Mouse (Mus musculus) intestine, postnatal 0 days (tissue): Measurements from ENCODE around the gene Adgrf2. TPM values are rescaled to one million over a fixed set of nuclear protein-coding genes. Genes with fewer than 3 reads are reported as not detected.

Source experiments
- ATAC-seq: fragments of 200-750 bp; cut with Nextera tagmentation; 2 replicates; pipeline ENCODE4 v1.8.0; 2017; ENCODE audit warnings: mild to moderate bottlenecking, moderate TSS enrichment, moderate library complexity
- H3K27ac ChIP-seq: fragments of 300-500 bp; sonication (generic); 2 replicates; pipeline ENCODE4 v1.5.1; 2014; ENCODE audit warnings: mild to moderate bottlenecking, low read depth, low read length, moderate library complexity
- H3K27me3 ChIP-seq: fragments of 300-500 bp; sonication (generic); replicated peaks from 2 replicates; pipeline ENCODE4 v1.6.1; 2014; ENCODE audit warnings: low read length, mixed read lengths; ENCODE audit not compliant: control insufficient read depth, insufficient read depth
- H3K36me3 ChIP-seq: fragments of 300-500 bp; sonication (generic); 2 replicates; pipeline ENCODE4 v1.6.1; 2014; ENCODE audit warnings: mild to moderate bottlenecking, moderate library complexity; ENCODE audit not compliant: control insufficient read depth, insufficient read depth
- H3K4me1 ChIP-seq: fragments of 300-500 bp; sonication (generic); replicated peaks from 2 replicates; pipeline ENCODE4 v1.6.1; 2014; ENCODE audit warnings: antibody characterized with exemption, low read length, mixed read lengths; ENCODE audit not compliant: control insufficient read depth, insufficient read depth
- H3K4me2 ChIP-seq: fragments of 300-500 bp; sonication (generic); replicated peaks from 2 replicates; pipeline ENCODE4 v1.6.1; 2014; ENCODE audit warnings: low read depth, mild to moderate bottlenecking, moderate library complexity
- H3K4me3 ChIP-seq: fragments of 300-500 bp; sonication (generic); 2 replicates; pipeline ENCODE4 v1.5.1; 2014; ENCODE audit warnings: low read depth, low read length
- H3K9ac ChIP-seq: fragments of 300-500 bp; sonication (generic); 2 replicates; pipeline ENCODE4 v1.6.1; 2014; ENCODE audit warnings: mild to moderate bottlenecking, low read depth, low read length
- H3K9me3 ChIP-seq: fragments of 300-500 bp; sonication (generic); 2 replicates; pipeline ENCODE4 v1.6.1; 2016; ENCODE audit warnings: mixed run types; ENCODE audit not compliant: control insufficient read depth
- CTCF ChIP-seq: sonication (generic); IDR thresholded peaks from 2 replicates; pipeline ENCODE4 v1.5.1; 2016; ENCODE audit warnings: low read depth, mild to moderate bottlenecking, control low read depth, antibody characterized with exemption, moderate library complexity
- WGBS: fragments of 180-500 bp; shearing (Covaris S2); extraction: QIAGEN DNeasy Blood & Tissue Kit; methylation state at CpG from one replicate; pipeline ENCODE4 v1.1.7; 2014; 5-methylcytosine and 5-hydroxymethylcytosine counted together
- polyA plus RNA-seq: library from polyadenylated mRNA; unstranded; fragments of >200 nt; fragmentation: Nextera tagmentation; extraction: Ambion mirVana; gene quantifications from 2 replicates; pipeline ENCODE4 v1.2.1, GENCODE M21; 2015

Adgrf2 gene
- polyA plus RNA-seq, 1 experiment from 2014 or later: not detected

GRCm38 (mm10) chr17:42710717-42711116 is 31.3 kb downstream of the Adgrf2 start:
- no peak for TF ChIP-seq CTCF
- Histone ChIP-seq H3K4me1 (no peaks in the 10 kb centered on the region), H3K27ac (no peak overlapping the region), H3K9me3 (no peaks in the 10 kb centered on the region), H3K4me3 (no peak overlapping the region), H3K9ac (no peak overlapping the region), H3K4me2 (no peak overlapping the region), H3K27me3 (no peaks in the 10 kb centered on the region), H3K36me3 (no peaks in the 10 kb centered on the region)
- 84% methylated on average over 7 of the region's 7 CpGs for WGBS
- ATAC-seq: no peak

GRCm38 (mm10) chr17:42705611-42706010 is 36.4 kb downstream of the Adgrf2 start:
- no peak for ATAC-seq
- H3K27me3 ChIP-seq: no peaks in the 10 kb centered on the region

GRCm38 (mm10) chr17:42702198-42702597 is 39.8 kb downstream of the Adgrf2 start:
- no peaks in the 10 kb centered on the region for H3K27me3 ChIP-seq
- no peak overlapping the region for H3K9ac ChIP-seq
- H3K36me3 ChIP-seq: no peaks in the 10 kb centered on the region
- no peak overlapping the region for H3K4me3 ChIP-seq
- ATAC-seq: no peak
- H3K4me1 ChIP-seq: no peaks in the 10 kb centered on the region
- no peak overlapping the region for H3K4me2 ChIP-seq
- no peak overlapping the region for H3K27ac ChIP-seq
- 87% methylated on average over 9 of the region's 9 CpGs for WGBS
- no peak for TF ChIP-seq CTCF
- no peaks in the 10 kb centered on the region for H3K9me3 ChIP-seq

More at GRCm38 (mm10) chr17:42705611-42706010, 36.4 kb downstream of the Adgrf2 start:
- H3K4me2 ChIP-seq: no peak overlapping the region
- no peaks in the 10 kb centered on the region for H3K9me3 ChIP-seq
- 82% methylated on average over 4 of the region's 4 CpGs for WGBS
- H3K4me3 ChIP-seq: no peak overlapping the region
- no peak overlapping the region for H3K9ac ChIP-seq
- H3K27ac ChIP-seq: no peak overlapping the region
- H3K4me1 ChIP-seq: no peaks in the 10 kb centered on the region
- no peaks in the 10 kb centered on the region for H3K36me3 ChIP-seq
- no peak for TF ChIP-seq CTCF

GRCm38 (mm10) chr17:42694730-42695129 is 47.2 kb downstream of the Adgrf2 start:
- H3K9ac ChIP-seq: no peak overlapping the region
- H3K27me3 ChIP-seq: no peaks in the 10 kb centered on the region
- no peak overlapping the region for H3K4me3 ChIP-seq
- TF ChIP-seq CTCF: no peak
- H3K4me2 ChIP-seq: no peak overlapping the region
- H3K27ac ChIP-seq: no peak overlapping the region
- no peak for ATAC-seq
- H3K36me3 ChIP-seq: no peaks in the 10 kb centered on the region
- H3K4me1 ChIP-seq: no peaks in the 10 kb centered on the region
- WGBS: 85% methylated on average over 4 of the region's 4 CpGs
- no peaks in the 10 kb centered on the region for H3K9me3 ChIP-seq

DNA sequence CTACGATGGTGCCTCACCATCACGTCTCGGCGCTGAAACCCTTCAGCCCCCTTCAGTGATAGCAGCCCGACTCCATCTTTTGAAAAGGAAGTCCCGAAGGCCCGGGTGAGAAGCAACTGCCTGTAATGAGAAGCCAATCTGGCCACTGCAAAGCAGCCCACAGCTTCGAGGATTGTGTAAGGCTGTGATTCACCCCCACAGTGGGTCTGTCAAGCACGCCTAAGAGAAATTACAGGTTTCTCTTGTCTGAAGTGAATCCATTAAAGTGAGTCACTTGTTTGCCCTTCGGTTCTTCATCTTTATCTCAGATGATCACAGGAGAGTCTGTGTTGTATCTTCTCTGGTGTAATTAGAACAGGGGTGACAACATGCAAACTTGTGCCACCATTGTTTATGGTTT is 49.8 kb downstream of the Adgrf2 start, which contains the start of gene Adgrf4:
Gene Adgrf4 (minus strand): TSS at position 149 of the 400 bp plus-strand sequence.
- WGBS: 85% methylated on average over 10 of the region's 10 CpGs
- H3K27me3 ChIP-seq: no peaks in the 10 kb centered on the region
- H3K4me2 ChIP-seq: no peak within 1 kb of the TSS
- no peak for TF ChIP-seq CTCF
- H3K9ac ChIP-seq: no peak within 1 kb of the TSS
- no peak within 1 kb of the TSS for H3K27ac ChIP-seq
- no peaks in the 10 kb centered on the region for H3K36me3 ChIP-seq
- no peaks in the 10 kb centered on the region for H3K9me3 ChIP-seq
- no peak for ATAC-seq
- H3K4me1 ChIP-seq: no peaks in the 10 kb centered on the region
- H3K4me3 ChIP-seq: no peak within 1 kb of the TSS

DNA sequence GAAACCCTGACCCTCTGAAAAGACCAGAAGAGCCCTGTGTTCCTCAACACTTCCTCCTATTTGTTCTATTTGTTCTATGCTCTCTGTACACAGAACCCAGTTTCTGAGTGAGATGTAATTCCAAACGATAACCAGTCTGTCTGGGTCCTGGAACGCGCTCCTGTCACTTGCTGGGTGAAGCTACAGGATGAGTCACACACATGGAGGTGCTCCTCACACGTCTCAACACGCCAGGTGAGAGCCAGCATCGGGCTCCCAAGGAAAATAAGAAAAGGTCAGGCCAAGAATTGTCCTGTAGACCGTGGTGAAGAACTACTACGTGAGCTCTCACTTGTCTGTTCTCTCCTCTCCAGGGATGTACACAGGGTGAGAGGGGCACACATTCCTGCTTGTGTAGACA is 51.4 kb downstream of the Adgrf2 start:
- Histone ChIP-seq H3K9me3 (no peaks in the 10 kb centered on the region), H3K4me3 (no peak overlapping the region), H3K4me1 (no peaks in the 10 kb centered on the region), H3K4me2 (no peak overlapping the region), H3K27ac (no peak overlapping the region), H3K9ac (no peak overlapping the region), H3K36me3 (no peaks in the 10 kb centered on the region), H3K27me3 (no peaks in the 10 kb centered on the region)
- no peak for TF ChIP-seq CTCF
- ATAC-seq: no peak
- WGBS: 78% methylated on average over 8 of the region's 8 CpGs

Other genes starting within 250 kb of the Adgrf2 start
- not detected in 2 replicates for gene Opn5, start 130.8 kb downstream of the Adgrf2 start, polyA plus RNA-seq
- 0.07 TPM in 1 of 2 replicates, not detected in the other for gene Adgrf4, start 49.9 kb downstream of the Adgrf2 start, polyA plus RNA-seq
- 37.4 and 42.6 TPM in 2 replicates for gene Cd2ap, start 134.5 kb upstream of the Adgrf2 start, polyA plus RNA-seq